Mouse (Mus musculus): ENCODE measurements around the gene Serpinb9b. TPM values are rescaled to one million over a fixed set of nuclear protein-coding genes. Genes with fewer than 3 reads are reported as not detected.

Gene Serpinb9b
- total RNA-seq, 2 experiments from 2014 or later: 0.27 TPM; not detected in 1

Other genes with a start within 250 kb of the Serpinb9b start
- gene Mylk4, start 243.5 kb upstream of the Serpinb9b start, total RNA-seq (2015): not detected in 2 replicates
- gene Mylk4, start 243.5 kb upstream of the Serpinb9b start, total RNA-seq (2017): not detected in 2 replicates
- gene Wrnip1, start 225.4 kb upstream of the Serpinb9b start, total RNA-seq (2015): 8.8 and 11.8 TPM in 2 replicates
- 22.6 and 27.5 TPM in 2 replicates for gene Wrnip1, start 225.4 kb upstream of the Serpinb9b start, total RNA-seq (2017)
- gene D930007J09Rik, start 224.6 kb upstream of the Serpinb9b start, total RNA-seq (2015): not detected in 2 replicates
- gene D930007J09Rik, start 224.6 kb upstream of the Serpinb9b start, total RNA-seq (2017): not detected in 2 replicates
- 147 and 163 TPM in 2 replicates for gene Serpinb1a, start 176.2 kb upstream of the Serpinb9b start, total RNA-seq (2015)
- gene Serpinb1a, start 176.2 kb upstream of the Serpinb9b start, total RNA-seq (2017): 189 and 208 TPM in 2 replicates
- gene Serpinb1c, start 129.2 kb upstream of the Serpinb9b start, total RNA-seq (2015): not detected in 2 replicates
- gene Serpinb1c, start 129.2 kb upstream of the Serpinb9b start, total RNA-seq (2017): not detected in 2 replicates
- 1.6 and 1.7 TPM in 2 replicates for gene Serpinb6b, start 62.2 kb upstream of the Serpinb9b start, total RNA-seq (2015)
- 1.9 and 7.2 TPM in 2 replicates for gene Serpinb6b, start 62.2 kb upstream of the Serpinb9b start, total RNA-seq (2017)
- gene Serpinb9, start 24.2 kb upstream of the Serpinb9b start, total RNA-seq (2015): 2.7 and 4.2 TPM in 2 replicates
- 1.9 TPM in 2 replicates for gene Serpinb9, start 24.2 kb upstream of the Serpinb9b start, total RNA-seq (2017)
- 0.07 TPM in 1 of 2 replicates, not detected in the other for gene Serpinb1b, start 51.2 kb downstream of the Serpinb9b start, total RNA-seq (2015)
- gene Serpinb1b, start 51.2 kb downstream of the Serpinb9b start, total RNA-seq (2017): 0.12 TPM in 1 of 2 replicates, not detected in the other
- gene Serpinb9c, start 132.3 kb downstream of the Serpinb9b start, total RNA-seq (2015): not detected in 2 replicates
- not detected in 2 replicates for gene Serpinb9c, start 132.3 kb downstream of the Serpinb9b start, total RNA-seq (2017)
- not detected in 2 replicates for gene Serpinb9d, start 165.5 kb downstream of the Serpinb9b start, total RNA-seq (2015)
- not detected in 2 replicates for gene Serpinb9d, start 165.5 kb downstream of the Serpinb9b start, total RNA-seq (2017)
- gene Serpinb9e, start 222.2 kb downstream of the Serpinb9b start, total RNA-seq (2015): not detected in 2 replicates
- gene Serpinb9e, start 222.2 kb downstream of the Serpinb9b start, total RNA-seq (2017): not detected in 2 replicates

Measured in megakaryocyte, adult 5-6 weeks (primary cell).